Mouse (Mus musculus): ENCODE data around the gene Abhd4.

Abhd4 gene

DNA sequence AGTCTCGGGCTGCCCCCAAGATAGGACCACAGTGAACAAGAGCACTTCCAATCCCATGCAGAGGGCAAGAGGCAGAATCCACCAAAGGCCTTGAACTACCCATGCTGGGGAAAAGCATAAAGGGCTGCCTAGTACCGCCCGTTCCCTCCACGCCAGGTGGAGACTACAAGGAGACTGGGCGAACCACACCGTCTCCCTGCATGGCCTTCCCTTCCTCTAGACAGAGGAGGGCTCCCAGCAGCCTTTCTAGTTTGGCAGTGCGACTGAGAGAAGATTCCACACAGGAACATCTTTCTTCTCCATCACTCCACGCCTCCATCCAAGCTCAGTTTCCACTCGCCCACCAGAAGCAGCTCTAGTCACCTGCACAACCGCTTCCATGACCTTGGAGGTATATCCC lies 14.0 kb downstream of the Abhd4 start:
- in situ Hi-C loops (cut with MseI, MboI) = no loop called here

DNA sequence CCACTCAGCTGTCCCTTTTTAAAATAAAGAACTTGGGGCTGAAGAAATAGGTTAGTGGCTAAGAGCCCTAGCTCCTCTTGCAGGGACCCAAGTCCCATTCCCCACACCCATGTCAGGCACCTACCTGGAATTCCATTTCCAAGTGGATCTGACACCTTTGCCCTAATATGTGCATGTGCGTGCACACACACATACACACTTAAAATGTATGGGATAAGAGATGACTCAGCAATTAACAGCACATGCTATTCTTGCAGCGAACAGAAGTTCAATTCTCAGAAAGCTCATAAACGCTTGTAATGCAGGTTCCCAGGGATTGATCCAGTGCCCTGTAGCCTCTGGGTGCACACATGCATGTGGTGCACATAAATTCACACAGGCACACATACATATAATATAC lies 15.6 kb downstream of the Abhd4 start:
- in situ Hi-C loops (cut with MseI, MboI) = no loop called here

DNA sequence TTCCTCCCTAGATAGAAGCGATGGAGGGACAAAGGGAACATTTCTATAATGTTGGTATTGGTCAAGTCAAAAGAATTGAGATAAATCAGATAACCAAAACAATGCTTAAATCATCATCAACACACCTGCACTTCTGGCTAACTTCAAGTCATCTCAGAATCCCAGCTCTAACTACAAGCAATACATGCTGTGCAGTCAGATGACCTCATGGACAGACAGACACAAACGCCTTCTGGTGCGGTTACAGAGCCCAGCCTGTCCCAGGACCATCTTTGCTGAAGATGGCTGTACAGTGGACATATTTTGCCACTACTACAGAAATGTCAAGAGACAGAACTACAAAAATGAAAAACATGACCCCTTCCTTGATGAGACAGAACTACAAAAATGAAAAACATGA lies 16.4 kb downstream of the Abhd4 start:
- in situ Hi-C loops (cut with MseI, MboI) = no loop called here

DNA sequence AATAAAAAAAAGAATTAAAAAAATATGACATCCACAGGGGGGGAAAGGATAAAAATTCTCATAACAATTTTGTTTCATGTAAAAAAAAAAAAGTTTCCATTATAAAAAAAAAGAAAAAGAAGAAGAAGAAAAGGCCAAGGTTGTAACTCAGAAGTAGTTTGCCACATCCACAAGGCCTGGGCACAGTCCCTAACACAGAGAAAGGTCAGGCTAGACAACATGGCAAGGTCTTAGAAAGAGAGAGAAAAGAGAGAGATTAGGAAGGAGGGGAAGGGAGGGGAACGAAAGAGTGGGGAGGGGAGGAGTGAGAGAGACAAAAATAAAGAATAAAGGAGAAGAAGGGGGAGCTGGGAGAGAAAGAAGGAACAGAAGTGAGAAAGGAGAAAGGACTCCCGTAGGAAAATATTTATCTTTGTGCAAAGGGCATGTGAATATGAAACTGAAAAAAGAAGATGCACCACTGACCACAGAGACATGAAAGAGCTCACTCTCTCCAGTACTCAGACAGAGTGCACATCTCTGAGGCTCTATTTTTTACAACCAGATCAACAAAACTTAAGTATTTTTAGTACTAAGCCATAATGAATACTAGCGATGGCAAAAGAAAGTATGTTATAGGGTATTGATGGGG lies 18.1 kb downstream of the Abhd4 start:
- in situ Hi-C loops (cut with MseI, MboI) = no loop called here

DNA sequence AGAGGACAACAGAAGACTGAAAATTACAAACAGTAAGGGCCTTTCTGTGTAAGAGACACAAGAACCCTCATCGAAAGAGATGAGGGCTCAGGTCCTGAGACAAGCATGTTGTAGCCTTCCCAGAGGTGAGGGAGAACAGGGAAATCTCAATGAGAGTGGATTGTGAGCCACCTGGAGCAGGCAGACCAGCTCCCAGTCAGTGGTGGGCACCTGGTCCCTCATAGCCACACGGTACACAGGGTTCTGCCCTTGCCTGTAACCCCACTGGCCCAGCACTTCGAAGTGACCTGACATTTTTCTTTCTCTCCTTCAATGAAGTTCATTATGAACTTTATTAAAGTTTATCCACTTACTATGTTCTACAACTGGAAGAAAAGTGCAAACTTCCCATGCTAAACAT lies 18.7 kb downstream of the Abhd4 start:
- in situ Hi-C loops (cut with MseI, MboI) = no loop called here

DNA sequence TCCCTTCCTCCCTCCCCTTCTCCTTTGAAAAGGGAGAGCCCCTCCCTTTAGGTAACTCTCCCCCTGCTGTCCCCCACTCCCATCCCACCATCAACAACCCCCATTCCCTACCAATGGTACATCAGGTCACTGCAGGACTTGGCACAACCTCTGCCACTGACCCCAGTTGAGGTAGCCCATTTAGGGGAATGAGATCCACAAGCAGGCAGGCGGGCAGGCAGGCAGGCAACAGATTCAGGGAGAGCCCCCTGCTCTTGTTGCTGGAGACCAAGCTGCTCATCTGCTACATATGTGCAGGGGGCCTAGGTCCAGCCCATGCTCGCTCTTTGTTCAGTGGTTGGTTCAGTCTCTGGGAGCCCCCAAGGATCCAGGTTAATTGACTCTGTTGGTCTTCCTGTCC lies 22.5 kb downstream of the Abhd4 start:
- in situ Hi-C loops (cut with MseI, MboI) = no loop called here

DNA sequence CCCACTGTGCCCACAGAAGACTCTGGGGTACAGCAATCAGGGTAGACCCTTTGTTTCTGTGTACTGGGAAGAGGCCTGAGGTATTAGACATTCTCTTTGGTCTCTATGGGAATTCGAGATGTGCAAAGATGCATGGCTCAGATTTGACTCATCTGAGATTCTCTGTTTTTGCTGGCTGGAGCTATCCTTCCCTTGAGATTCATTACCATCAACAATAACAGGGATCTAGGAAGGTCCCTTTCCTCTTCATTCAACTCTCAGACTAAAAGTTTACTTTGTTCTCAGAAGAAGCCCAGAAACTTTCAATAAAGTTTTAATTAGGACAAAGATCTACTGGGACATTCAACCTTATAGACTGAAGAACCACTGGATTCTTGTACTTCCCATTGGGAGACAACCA lies 30.9 kb downstream of the Abhd4 start, which contains the start of gene Olfr49:
Gene Olfr49, minus strand, starts transcription at position 101 of the 400 bp plus-strand sequence.
- in situ Hi-C loops (cut with MseI, MboI) = no loop called here

DNA sequence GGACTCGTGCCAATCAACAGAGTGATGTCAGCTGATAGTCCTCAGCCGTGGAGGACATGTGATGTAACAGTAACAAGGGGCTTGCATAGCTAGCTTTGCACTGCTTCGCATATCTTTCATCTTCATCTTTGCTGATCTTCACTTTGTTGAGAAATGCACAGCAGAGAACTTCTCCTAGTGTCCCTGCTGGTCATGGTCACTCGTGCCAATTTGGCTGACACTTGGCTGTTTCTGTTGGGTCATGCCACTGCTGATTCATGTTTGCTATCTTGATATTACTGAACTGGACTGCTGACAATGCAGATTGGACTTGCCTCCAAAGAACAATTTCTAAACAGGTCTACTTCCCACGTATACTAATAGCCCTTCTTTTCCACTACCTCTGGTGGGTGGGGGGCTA lies 46.1 kb downstream of the Abhd4 start:
- in situ Hi-C loops (cut with MseI, MboI) = no loop called here

DNA sequence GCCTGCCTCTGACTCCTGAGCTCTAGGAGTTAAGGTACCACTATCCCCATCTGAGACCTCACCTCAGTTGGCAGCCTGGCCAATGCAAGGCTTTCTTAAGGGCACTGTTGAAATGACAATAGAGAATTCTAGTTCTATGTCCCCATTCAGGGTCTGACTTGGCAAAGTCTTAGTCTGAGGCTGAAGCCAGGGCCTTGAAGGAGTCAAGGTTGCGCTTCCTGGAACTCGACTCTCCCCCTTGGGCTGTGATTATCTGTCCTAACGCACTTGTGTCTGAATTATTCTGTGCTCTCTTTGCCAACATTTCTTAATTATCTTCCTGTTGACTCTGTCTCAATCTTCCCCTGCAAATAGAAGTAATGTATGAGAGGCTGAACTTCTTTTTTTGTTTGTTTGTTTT lies 46.7 kb downstream of the Abhd4 start:
- in situ Hi-C loops (cut with MseI, MboI) = no loop called here

DNA sequence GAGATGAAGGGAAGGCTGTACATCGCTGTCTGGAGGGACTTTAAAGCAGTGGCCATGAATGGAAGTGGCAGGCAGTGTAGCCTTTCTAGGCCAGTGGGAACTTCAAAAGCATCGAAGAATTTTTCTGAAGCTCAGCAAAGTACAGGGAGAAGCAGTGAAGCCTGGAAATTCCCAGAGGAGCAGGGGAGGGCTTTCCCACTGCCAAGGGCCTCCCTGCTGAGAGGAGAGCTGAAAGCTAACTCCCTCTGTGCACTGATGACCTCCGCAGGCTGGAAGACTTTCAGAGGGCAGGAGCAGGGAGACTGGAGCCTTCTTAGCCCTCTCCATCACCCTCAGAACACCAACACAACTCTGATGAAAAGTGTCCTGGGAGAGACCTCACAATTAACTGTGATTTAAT lies 57.8 kb downstream of the Abhd4 start:
- in situ Hi-C loops (cut with MseI, MboI) = no loop called here

Data from mouse trophoblast stem cell (cell line).